Mouse (Mus musculus): ENCODE measurements around the gene Nadk.

DNA sequence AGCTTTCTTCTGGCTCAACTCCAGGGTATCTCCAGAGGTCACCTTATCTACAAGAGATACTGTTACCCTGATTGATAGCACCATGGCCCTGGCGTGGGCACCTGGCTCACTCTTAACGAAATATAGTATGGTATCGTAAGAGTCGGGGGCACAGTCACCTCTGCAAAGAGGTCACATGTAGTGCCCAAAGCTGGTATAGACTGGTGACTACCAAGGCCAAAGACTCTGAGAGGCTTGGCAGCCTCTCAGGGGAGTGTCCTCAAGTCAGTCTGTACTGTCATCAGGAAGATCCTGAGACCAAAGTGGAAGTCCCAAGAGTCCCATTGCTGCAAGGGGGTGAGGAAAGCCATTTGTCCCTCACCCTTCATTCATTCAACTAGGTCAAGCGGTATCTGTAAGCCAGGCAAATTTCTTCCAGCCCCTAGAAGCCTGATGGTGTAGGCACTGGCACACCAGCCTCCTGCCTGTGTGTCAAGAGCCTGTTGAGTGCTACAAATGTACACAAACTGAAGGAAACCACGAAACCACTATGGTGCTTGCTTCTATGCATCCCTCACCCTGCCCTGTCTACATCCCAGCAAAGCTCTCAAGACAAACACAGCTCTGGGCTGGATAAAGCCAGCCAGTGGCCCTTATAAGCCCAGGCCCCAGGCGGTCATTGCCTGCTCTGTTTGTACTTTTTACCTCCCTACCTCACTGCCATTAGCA is 29.0 kb downstream of the Nadk start:
- TF ChIP-seq CTCF (IDR thresholded peaks at IDR 0.05; ENCODE audit: low read depth) = no peak
- no peak for TF ChIP-seq EP300 (optimal IDR thresholded peaks at IDR 0.05)

Measured in stomach, postnatal 0 days (tissue).